Mouse (Mus musculus) midbrain, postnatal 0 days (tissue): ENCODE measurements around the gene Lrba. TPM values are rescaled to one million over a fixed set of nuclear protein-coding genes. Genes with fewer than 3 reads are reported as not detected.

Source experiments
- ATAC-seq: fragments of 200-750 bp; cut with Nextera tagmentation; 2 replicates; pipeline ENCODE4 v1.8.0; 2017; ENCODE audit warnings: moderate number of reproducible peaks, mild to moderate bottlenecking, moderate TSS enrichment, moderate library complexity; ENCODE audit not compliant: low FRiP score
- DNase-seq: peaks from one replicate; pipeline ENCODE4 v3.0.0-alpha.2; 2015; ENCODE audit warnings: low spot score
- H3K27ac ChIP-seq: fragments of 300-500 bp; sonication (generic); 2 replicates; pipeline ENCODE4 v1.5.1; 2014; ENCODE audit warnings: low read depth, mild to moderate bottlenecking, low read length, mixed read lengths
- H3K27me3 ChIP-seq: fragments of 300-500 bp; sonication (generic); 2 replicates; pipeline ENCODE4 v1.6.1; 2014; ENCODE audit warnings: low read length, control low read depth, mixed read lengths; ENCODE audit not compliant: insufficient read depth
- H3K36me3 ChIP-seq: fragments of 300-500 bp; sonication (generic); 2 replicates; pipeline ENCODE4 v1.6.1; 2014; ENCODE audit warnings: low read length, control low read depth, mixed read lengths; ENCODE audit not compliant: insufficient read depth
- H3K4me1 ChIP-seq: fragments of 300-500 bp; sonication (generic); 2 replicates; pipeline ENCODE4 v1.6.1; 2014; ENCODE audit warnings: mild to moderate bottlenecking, control low read depth, antibody characterized with exemption, low read length, mixed read lengths; ENCODE audit not compliant: insufficient read depth
- H3K4me2 ChIP-seq: fragments of 300-500 bp; sonication (generic); 2 replicates; pipeline ENCODE4 v1.6.1; 2014; ENCODE audit warnings: low read depth, mild to moderate bottlenecking, low read length, mixed read lengths; ENCODE audit not compliant: poor library complexity, severe bottlenecking
- H3K4me3 ChIP-seq: fragments of 300-500 bp; sonication (generic); 2 replicates; pipeline ENCODE4 v1.5.1; 2014; ENCODE audit warnings: low read depth, mild to moderate bottlenecking, low read length, moderate library complexity
- H3K9ac ChIP-seq: fragments of 300-500 bp; sonication (generic); replicated peaks from 2 replicates; pipeline ENCODE4 v1.6.1; 2014; ENCODE audit warnings: mild to moderate bottlenecking, low read length, moderate library complexity, mixed read lengths; ENCODE audit not compliant: poor library complexity, severe bottlenecking
- H3K9me3 ChIP-seq: fragments of 300-500 bp; sonication (generic); 2 replicates; pipeline ENCODE4 v1.6.1; 2016; ENCODE audit warnings: low read length, control low read depth
- CTCF ChIP-seq: IDR thresholded peaks from 2 replicates; pipeline ENCODE4 v1.5.1; 2016; ENCODE audit warnings: antibody characterized with exemption, mild to moderate bottlenecking
- WGBS: fragments of 180-500 bp; shearing (Covaris S2); extraction: QIAGEN DNeasy Blood & Tissue Kit; methylation state at CpG from one replicate; pipeline ENCODE4 v1.1.7; 2014; 5-methylcytosine and 5-hydroxymethylcytosine counted together
- polyA plus RNA-seq: library from polyadenylated mRNA; unstranded; fragments of >200 nt; fragmentation: Nextera tagmentation; extraction: Ambion mirVana; gene quantifications from 2 replicates; pipeline ENCODE4 v1.2.1, GENCODE M21; 2015
- total RNA-seq: library from RNA; depleted of rRNA; stranded (reverse); fragments of >200 nt; gene quantifications from 2 replicates; pipeline ENCODE4 v1.2.3, GENCODE M21; 2014

The Lrba gene
- total and polyA plus RNA-seq, 2 experiments from 2014 or later: 3.1 to 24.3 TPM

DNA sequence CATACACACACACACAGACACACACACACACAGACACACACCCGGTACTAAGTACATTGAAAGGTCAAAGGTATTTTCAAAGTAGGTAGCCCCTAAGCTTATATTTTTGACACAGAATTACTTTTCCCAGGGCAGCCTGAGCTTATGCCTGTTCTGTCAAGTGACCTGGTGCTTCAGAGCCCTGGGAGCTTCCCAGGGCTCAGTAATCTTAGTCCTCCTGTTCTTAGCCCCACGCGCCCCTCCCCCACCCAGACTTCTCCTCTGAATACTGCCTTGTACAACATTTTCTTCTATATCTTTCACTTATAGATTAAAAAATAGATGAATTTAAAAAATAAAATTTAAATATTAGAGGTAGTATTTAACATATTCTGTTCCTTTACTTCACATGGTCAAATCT, 320.3 kb downstream of the Lrba start:
- ATAC-seq: no peak
- no peaks in the 10 kb centered on the region for H3K9me3 ChIP-seq
- no peaks in the 10 kb centered on the region for H3K36me3 ChIP-seq
- H3K27me3 ChIP-seq: no peaks in the 10 kb centered on the region
- peak overlapping the region; percentile 35 for H3K4me3 ChIP-seq
- no peaks in the 10 kb centered on the region for H3K4me1 ChIP-seq
- no peak for DNase-seq
- no peak overlapping the region for H3K27ac ChIP-seq
- H3K9ac ChIP-seq: no peak overlapping the region; the same call in 1 of the 2 replicates
- H3K4me2 ChIP-seq: peak overlapping the region; percentile 29; the same call in 1 of the 2 replicates
- no peak for TF ChIP-seq CTCF
- WGBS: 38% methylated on average over 3 of the region's 3 CpGs

DNA sequence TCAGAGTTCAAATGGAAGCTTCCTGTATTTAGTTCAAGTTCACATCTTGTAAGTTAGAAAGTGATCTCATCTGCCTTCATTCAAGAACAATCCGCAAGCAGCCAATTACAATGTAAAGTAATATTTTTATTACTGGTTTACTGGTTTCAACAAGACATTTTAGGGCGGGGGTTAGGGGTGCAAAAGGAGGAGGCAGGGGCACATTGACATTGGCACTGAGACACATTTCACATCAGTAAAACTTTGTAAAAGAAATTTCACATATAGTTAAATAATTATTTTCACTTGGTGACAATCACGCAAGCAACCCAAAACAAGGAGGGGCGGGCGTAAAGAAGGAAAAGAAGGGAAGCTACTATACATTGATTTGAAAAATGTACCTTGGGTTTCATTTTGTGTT, 321.5 kb downstream of the Lrba start:
- peak overlapping the region; percentile 77; the same call in 1 of the 2 replicates for H3K27ac ChIP-seq
- ATAC-seq (no peak), DNase-seq (no peak)
- H3K4me2 ChIP-seq: peak overlapping the region; percentile 74
- H3K36me3 ChIP-seq: no peaks in the 10 kb centered on the region
- H3K27me3 ChIP-seq: no peaks in the 10 kb centered on the region
- 17% methylated on average over 5 of the region's 5 CpGs for WGBS
- H3K9ac ChIP-seq: peak overlapping the region; percentile 77
- TF ChIP-seq CTCF: no peak
- H3K4me3 ChIP-seq: peak overlapping the region; percentile 55
- no peaks in the 10 kb centered on the region for H3K9me3 ChIP-seq
- H3K4me1 ChIP-seq: no peaks in the 10 kb centered on the region

DNA sequence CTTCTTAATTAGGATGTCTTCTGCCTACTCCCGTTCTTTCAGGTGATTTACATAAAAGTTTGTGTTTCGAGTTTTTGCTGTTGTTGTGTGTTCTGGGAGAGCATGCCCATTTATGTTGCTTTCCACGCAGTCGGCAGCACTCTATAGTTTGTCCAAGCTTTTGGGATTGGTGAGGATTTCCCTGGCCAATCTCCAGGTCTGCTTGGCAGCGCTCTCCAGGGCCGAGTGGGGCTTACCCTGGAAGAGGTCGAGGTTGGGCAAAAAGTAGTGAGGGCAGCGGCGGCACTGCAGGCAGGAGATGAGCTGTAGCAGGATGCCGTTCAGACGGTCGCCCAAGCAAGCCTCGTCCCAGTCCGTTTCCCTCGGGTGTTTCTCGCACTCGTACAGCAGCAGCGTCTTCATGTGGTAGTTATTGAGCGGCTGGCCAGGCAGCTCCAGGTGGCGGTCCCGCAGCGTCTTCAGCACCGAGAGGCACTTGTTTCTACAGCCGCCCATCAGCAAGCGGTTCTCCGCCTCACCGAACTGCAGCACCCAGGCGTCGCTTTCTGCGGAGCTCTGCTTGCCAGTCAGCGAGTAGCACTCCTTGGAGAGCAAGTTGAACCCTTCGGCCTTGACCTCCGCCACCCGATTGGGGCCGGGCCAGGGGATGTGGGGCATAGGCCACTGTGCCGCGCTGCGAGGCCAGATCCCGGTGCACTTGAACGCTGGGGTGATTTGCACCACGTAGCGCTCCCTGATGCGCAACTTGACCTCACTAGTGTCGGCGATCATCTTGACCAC, 322.2 kb downstream of the Lrba start:
- WGBS: under 1% methylated on average over 45 of the region's 45 CpGs
- no peaks in the 10 kb centered on the region for H3K4me1 ChIP-seq
- DNase-seq (no peak), ATAC-seq (peak; percentile 22; the same call in 1 of the 2 replicates)
- H3K9me3 ChIP-seq: no peaks in the 10 kb centered on the region
- H3K9ac ChIP-seq: peak overlapping the region; percentile 77
- peak overlapping the region; percentile 74 for H3K4me2 ChIP-seq
- peak overlapping the region; percentile 77 for H3K27ac ChIP-seq
- 0 out of 2 replicates have a peak, but pooled peaks cover 3% of the 10 kb centered on the region for H3K27me3 ChIP-seq
- H3K36me3 ChIP-seq: no peaks in the 10 kb centered on the region
- no peak for TF ChIP-seq CTCF
- peak overlapping the region; percentile 55 for H3K4me3 ChIP-seq

DNA sequence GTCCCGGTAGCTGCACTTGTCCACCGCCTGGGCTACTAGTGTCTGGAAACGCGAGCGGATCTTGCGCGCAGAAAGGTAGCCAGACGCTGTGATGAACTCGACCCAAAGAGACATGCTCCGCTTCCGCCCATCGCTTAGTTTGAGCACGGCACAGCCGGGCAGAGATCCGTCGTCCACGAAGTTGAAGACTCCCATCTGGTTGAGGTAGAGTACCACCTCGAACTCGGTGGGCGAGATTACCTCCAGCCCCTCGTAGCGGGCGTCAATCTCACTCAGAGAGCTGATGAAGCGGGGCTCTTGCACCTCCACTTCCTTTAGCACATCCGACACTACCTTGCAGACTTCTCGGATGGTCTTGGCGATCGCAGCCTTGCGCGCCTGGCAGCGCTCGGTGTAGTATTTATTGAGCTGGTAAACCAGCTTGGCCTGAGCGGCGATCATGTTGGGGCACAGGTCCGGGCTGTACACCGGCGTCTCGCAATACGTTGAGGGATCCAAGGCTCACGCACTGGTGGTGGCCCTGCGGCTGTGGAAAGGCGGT, 322.8 kb downstream of the Lrba start:
- Histone ChIP-seq H3K9me3 (no peaks in the 10 kb centered on the region), H3K4me3 (peak overlapping the region; percentile 55), H3K27ac (peak overlapping the region; percentile 77), H3K4me1 (no peaks in the 10 kb centered on the region), H3K9ac (peak overlapping the region; percentile 77), H3K4me2 (peak overlapping the region; percentile 74), H3K27me3 (peaks cover 9% of the 10 kb centered on the region; the same call in 1 of the 2 replicates), H3K36me3 (no peaks in the 10 kb centered on the region)
- DNase-seq (no peak), ATAC-seq (0 out of 2 replicates have a peak, but pooled peaks have one; percentile 15)
- 5% methylated on average over 42 of the region's 42 CpGs for WGBS
- no peak for TF ChIP-seq CTCF

DNA sequence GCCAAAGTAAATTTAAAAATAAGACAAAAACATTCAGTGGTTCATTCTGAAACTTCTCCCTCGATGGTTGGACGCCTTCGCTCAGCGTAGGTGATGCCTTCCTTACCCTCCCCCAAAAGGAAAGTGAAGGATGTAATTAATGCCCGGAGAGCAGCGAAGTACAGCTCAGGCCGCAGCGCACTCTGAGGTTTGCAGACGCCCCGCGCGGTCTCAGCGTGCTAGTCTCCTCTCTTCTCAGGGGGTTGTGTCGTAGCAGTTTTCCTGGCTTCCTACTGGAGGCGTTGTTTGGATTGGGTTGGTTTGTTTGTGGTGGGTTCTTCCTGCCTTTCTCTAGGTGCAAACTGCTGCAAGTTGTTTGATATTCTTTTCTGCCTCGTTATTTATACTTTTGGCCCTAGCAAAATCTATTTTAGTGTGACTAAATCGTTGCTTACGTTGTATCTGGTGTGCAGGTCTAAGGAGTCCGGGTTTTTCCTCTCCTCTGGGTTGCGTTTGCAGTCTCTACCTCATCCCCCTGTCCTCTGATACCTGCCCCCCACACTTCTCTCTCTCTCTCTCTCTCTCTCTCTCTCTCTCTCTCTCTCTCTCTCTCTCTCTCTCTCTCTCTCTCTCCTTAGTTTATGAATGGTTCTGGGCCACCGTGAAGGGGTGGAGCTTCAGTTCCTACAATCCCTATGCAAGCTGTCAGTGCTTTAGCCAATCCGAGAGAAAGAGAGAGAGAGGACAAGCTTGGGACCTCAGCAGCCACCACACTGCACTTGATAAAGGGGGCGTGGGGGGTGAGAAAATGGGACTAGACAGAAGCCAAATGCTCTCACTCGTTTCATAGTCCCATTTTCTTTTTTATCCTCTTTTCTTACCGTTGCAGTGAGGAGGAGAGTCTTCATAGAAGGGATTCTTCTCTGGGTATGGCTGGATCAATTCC, 323.9 kb downstream of the Lrba start, which contains the start of gene Mab21l2:
Gene Mab21l2, minus strand, starts transcription at position 539 of the 925 bp plus-strand sequence.
- ATAC-seq: peak; percentile 85
- peak; percentile 83 for DNase-seq
- peak within 1 kb of the TSS; percentile 55 for H3K4me3 ChIP-seq
- no peaks in the 10 kb centered on the region for H3K36me3 ChIP-seq
- no peaks in the 10 kb centered on the region for H3K4me1 ChIP-seq
- peak within 1 kb of the TSS; percentile 77 for H3K9ac ChIP-seq
- peak within 1 kb of the TSS; percentile 74 for H3K4me2 ChIP-seq
- peak; percentile 37 for TF ChIP-seq CTCF
- H3K9me3 ChIP-seq: no peaks in the 10 kb centered on the region
- peaks cover 9% of the 10 kb centered on the region; the same call in 1 of the 2 replicates for H3K27me3 ChIP-seq
- H3K27ac ChIP-seq: peak within 1 kb of the TSS; percentile 77
- 7% methylated on average over 25 of the region's 25 CpGs for WGBS
